Mouse (Mus musculus): ENCODE measurements around the gene Agbl4.

Gene Agbl4

GRCm38 (mm10) chr4:111449442-111450199, 1052.2 kb downstream of the Agbl4 start:
- DNase-seq = no peak

DNA sequence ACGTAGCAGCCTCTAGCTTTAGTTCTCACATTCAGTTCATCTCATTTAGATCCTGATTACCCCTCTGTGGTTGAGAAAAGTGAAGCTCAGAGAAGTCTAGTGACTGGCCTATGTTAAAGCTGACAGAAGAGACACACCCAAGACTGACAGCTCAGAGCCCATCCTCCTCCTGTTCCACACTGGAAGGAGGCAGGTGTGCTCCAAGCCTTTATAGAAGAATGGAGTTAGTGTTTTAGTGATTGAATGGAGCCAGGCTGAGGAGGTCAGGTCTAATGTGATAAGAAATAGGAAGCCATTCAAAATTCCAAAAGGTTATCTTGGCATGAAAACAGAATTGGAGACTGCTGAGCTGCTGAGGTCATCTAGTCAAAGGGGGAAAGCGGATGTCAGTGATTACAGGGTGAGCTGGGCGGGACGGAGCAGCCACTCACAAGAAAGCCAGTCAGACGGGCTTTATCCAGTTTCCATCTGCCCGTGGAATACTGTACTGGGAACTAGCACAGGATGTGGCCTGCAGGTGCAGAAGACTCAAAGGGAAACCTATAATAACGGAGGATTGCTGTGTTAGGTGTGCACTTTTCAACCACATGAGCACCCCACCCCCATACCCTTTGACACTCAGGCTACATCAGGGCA, 1053.9 kb downstream of the Agbl4 start:
- peak in 1 of 2 experiments; percentile 38 for DNase-seq

DNA sequence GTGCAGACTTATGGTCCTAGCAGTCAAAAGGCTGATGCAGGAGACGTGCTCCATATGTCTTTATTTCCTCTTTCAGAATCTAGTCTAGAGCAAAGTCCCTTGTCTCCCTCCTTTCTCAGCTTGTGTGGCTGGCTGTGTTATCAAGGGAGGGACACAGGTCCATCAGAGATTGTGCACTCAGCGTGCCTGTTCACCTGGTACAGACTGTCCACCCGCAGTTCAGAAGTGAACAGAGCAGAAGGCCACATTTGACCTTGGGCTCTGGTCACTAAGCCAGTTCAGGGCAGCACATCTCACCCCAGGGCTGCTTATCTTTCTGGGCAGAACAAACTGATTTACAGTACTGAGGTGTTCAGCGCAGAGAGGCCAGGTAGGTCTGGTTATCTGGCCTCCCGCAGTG, 1054.7 kb downstream of the Agbl4 start:
- no peak for DNase-seq

DNA sequence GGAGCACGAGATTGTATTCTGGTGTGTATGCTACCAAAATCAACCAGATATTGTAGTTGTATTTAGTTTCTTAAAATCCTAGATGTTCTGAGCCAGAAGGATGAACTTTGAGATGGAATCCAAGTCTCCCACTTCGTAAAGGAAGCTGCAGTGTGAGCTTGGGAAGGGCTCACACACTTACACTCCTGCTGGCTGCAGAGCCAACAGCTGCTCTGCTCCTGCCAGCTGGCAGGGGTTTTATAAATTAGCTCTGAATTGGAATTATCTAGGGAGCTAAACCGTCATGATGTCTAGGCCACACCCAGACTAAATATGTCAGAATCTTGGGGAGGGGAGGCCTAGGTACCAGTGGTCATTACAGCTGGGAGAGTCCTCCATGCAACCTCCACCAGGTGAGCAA, 1055.8 kb downstream of the Agbl4 start:
- no peak for DNase-seq

GRCm38 (mm10) chr4:111455621-111456020, 1058.2 kb downstream of the Agbl4 start:
- no peak for DNase-seq

GRCm38 (mm10) chr4:111457568-111457967, 1060.1 kb downstream of the Agbl4 start:
- DNase-seq = no peak

- DNase-seq = no peak
Observed at GRCm38 (mm10) chr4:111467293-111467773, 1069.9 kb downstream of the Agbl4 start.

GRCm38 (mm10) chr4:111467796-111468195, 1070.3 kb downstream of the Agbl4 start:
- DNase-seq = no peak

DNA sequence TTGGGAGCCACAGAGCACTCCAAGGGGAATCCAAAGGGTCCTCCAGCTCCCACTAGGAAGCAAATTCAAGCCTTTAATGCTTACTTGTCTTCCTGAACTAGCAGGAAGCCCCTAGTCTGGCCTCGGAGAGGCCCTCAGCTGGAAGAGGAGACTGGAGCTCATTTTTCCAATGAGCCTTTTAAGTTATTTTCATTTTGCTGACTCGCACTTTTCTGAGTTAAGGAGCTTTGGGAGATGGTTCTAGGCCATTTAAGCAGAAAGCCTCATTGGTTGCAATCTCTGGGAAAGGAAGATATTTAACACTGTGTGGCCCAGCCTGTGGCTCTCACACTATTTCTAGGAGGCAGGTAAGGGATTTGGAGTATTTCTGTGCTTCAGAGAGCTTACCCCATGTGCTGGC, 1072.4 kb downstream of the Agbl4 start:
- DNase-seq = no peak

- no peak for DNase-seq
Observed at GRCm38 (mm10) chr4:111471726-111472125, 1074.3 kb downstream of the Agbl4 start.

DNA sequence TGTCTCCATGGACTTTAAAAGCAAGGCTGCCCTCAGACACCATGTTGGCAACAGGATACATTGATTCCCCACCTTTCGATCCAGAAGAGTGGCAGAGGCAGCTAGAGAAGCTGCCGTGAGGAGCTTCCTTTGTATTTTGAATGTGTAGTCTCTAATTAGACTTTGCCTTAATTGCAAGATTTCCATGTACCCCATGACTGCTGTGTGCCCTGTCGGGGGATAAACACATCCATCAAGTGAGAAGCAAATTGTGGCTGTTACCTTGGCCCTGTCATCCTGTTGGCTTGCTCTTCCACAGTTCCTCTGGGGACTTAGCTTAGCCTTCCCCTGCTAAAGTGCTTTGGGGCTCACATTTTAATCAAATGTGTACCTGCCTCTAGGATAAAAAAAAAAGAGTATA, 1075.0 kb downstream of the Agbl4 start:
- no peak for DNase-seq

- DNase-seq = no peak
Observed at GRCm38 (mm10) chr4:111473014-111473413, 1075.6 kb downstream of the Agbl4 start.

DNA sequence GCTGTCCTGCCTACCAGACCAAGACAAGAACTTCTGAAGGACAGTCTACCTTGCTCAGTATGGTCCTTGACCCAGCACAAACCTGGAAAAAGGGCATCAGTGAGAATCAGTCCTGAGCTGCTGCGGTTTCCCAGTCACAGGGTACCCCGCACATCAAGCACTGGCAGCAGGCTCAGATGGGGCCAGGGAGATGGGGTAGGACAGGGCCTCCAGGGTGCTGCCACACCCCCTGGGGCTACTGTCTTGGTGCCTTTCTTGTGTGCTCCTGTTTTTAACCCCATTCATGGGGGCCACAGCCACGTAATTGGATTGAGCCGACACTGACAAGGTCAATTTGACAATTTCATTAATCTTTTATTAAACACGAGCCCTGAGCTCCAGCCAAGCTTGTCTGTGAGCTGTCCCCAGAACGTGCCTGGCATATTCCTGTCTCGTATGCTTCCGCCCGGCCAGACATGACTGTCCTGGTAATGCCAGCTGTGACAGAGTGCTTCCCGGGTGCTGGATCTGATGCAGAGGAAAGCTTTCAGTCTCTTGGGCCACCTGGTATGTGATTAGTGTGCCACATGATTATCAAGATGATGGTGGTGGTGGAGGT, 1078.0 kb downstream of the Agbl4 start:
- DNase-seq = no peak

DNA sequence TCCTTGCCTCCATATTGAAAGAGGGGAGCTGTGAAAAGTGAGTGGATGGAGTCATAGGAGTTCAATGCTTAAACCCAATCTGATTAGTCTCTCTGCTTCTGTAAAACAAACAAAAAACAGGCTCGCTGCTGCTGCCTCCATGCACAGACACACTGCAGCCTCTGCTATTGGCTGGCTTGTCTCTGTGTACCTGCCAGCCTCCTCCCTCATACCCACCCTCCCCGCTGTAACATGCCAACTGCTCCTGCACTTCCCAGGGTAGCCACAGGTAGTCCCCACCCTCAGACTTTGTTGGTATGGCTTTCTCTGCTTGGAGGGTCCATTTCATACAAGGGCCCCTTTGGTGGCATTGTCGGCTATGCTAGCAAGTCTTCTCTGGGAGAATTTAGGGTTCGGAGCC, 1080.0 kb downstream of the Agbl4 start:
- DNase-seq = no peak

DNA sequence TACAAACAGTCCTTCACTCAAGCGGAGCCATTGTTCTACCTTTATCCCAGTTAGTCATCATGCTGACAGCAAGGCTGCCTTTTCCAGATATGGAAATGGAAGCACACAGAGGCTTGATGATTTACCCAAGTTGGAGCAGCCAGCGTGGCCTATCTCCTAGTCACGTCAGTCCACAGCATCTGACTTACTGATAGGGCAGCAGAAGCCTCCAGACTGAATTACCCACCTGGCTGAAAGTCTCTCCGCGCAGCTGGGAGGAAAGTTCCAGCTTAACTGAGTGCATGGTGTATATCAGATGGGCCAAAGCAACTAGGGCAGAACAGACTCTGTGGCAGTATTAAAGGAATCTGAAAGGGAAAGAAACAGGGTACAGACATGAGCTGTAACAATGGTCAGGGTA, 1086.0 kb downstream of the Agbl4 start:
- no peak for DNase-seq

DNA sequence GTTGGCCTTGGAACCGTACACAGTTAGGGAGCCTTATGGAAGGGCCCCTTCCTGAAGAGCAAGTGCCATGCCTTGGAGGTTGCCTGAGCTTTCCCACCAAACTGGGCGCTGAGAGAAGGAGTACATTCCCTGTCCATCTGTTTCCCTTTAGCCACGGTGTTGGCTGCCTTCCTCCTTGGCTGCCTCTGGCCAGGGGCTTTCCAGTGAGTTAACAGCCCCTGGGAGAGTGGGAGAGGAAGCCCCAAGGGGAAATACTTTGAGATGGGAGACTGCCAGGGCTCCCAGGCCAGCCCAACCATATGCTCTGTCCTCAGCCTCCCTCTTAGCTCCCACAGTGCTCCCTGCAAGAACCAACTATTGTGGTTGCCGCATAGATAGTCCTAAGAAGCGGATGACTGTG, 1087.7 kb downstream of the Agbl4 start:
- DNase-seq = no peak

- no peak for DNase-seq
Observed at GRCm38 (mm10) chr4:111486187-111486586, 1088.7 kb downstream of the Agbl4 start.

- DNase-seq = no peak
Observed at GRCm38 (mm10) chr4:111487233-111487843, 1089.9 kb downstream of the Agbl4 start.

- DNase-seq = peak; percentile 14 to 44
Observed at GRCm38 (mm10) chr4:111493750-111494404, 1096.4 kb downstream of the Agbl4 start.

DNA sequence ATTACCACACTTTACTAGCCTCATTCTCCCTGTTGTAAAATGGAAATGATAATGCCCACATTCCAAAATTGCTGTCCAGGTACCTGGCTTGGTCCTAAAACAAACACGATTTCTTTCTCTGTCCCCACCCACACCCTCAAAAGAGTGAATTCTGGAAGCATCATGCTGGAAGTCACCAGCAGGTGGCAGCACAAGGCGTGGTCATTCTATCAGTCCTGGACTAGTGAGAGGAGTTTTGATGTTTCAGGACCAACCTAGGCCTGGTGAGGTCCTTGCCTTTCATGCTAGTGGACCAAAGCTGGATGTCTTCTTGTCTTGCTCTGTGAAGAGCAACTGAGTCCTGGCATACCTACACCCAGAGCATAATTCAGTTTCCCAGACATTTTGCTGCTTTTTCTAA, 1098.5 kb downstream of the Agbl4 start:
- DNase-seq = peak; percentile 68 to 83

- no peak for DNase-seq
Observed at GRCm38 (mm10) chr4:111498751-111499150, 1101.3 kb downstream of the Agbl4 start.

DNA sequence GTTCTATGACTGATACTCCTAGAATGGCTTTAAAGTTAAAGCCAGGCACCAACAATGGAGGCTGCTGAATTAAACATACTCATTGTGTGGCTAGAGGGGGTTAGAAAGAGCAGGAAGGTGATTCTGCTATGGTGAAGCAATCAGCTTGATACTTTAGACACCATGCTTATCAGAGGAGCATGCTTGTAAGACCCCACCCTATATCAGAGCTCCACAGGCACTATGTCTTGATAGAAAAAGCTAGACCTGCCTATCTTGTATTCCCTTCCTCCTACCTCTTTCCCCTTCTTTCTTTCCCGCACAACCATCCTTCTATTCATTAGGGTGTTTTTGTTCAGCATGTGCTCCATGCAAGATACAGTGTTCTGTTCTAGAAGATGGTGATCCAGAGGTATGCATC, 1104.0 kb downstream of the Agbl4 start:
- no peak for DNase-seq
